Mouse (Mus musculus): Measurements from ENCODE around the gene Mydgf. TPM values are rescaled to one million over a fixed set of nuclear protein-coding genes. Genes with fewer than 3 reads are reported as not detected.

Mydgf gene
- polyA plus RNA-seq, 1 experiment from 2014 or later, result 71.2 TPM

- no peak for DNase-seq (ENCODE audit: low spot score)
- peaks cover 10% of the 10 kb centered on the region; the same call in 1 of the 2 replicates for H3K4me1 ChIP-seq (ENCODE audit: control insufficient read depth, insufficient read depth, low read length)
- no peak overlapping the region for H3K27ac ChIP-seq (ENCODE audit: low read depth, low read length)
- 84% methylated on average over 3 of the region's 3 CpGs for WGBS
- no peak overlapping the region for H3K4me3 ChIP-seq (ENCODE audit: low read depth, low read length)
- no peaks in the 10 kb centered on the region for H3K36me3 ChIP-seq (ENCODE audit: control insufficient read depth, insufficient read depth, low read length)
- no peak overlapping the region for H3K4me2 ChIP-seq (ENCODE audit: low read depth)
- no peaks in the 10 kb centered on the region for H3K9me3 ChIP-seq (ENCODE audit: control insufficient read depth, low read length)
- H3K27me3 ChIP-seq (ENCODE audit: control insufficient read depth, insufficient read depth, low read length), result 0 out of 2 replicates have a peak, but pooled peaks cover 2% of the 10 kb centered on the region
- H3K9ac ChIP-seq (ENCODE audit: low read length), result no peak overlapping the region
- no peak for ATAC-seq (ENCODE audit: insufficient read depth, low FRiP score, low TSS enrichment)
These were observed 19.2 kb downstream of the Mydgf start for GRCm38 (mm10) chr17:56164510-56164909.

GRCm38 (mm10) chr17:56163523-56164102 is 20.1 kb downstream of the Mydgf start:
- Histone ChIP-seq H3K4me1 (ENCODE audit: control insufficient read depth, insufficient read depth, low read length) (peaks cover 10% of the 10 kb centered on the region; the same call in 1 of the 2 replicates), H3K36me3 (ENCODE audit: control insufficient read depth, insufficient read depth, low read length) (no peaks in the 10 kb centered on the region), H3K4me2 (ENCODE audit: low read depth) (no peak overlapping the region), H3K9me3 (ENCODE audit: control insufficient read depth, low read length) (no peaks in the 10 kb centered on the region), H3K27ac (ENCODE audit: low read depth, low read length) (no peak overlapping the region), H3K9ac (ENCODE audit: low read length) (no peak overlapping the region; the same call in 1 of the 2 replicates), H3K27me3 (ENCODE audit: control insufficient read depth, insufficient read depth, low read length) (0 out of 2 replicates have a peak, but pooled peaks cover 2% of the 10 kb centered on the region), H3K4me3 (ENCODE audit: low read depth, low read length) (no peak overlapping the region)
- ATAC-seq (ENCODE audit: insufficient read depth, low FRiP score, low TSS enrichment) (no peak), DNase-seq (ENCODE audit: low spot score) (no peak)
- WGBS, result 87% methylated on average over 6 of the region's 6 CpGs

GRCm38 (mm10) chr17:56162231-56162774 is 21.4 kb downstream of the Mydgf start, which contains the start of gene Tnfaip8l1:
Gene Tnfaip8l1 (plus strand): TSS chr17:56162477.
- 0 out of 2 replicates have a peak within 1 kb of the TSS, but pooled peaks have one; percentile 1 for H3K27ac ChIP-seq (ENCODE audit: low read depth, low read length)
- DNase-seq (ENCODE audit: low spot score), result peak; percentile 93
- peak; percentile 97 for ATAC-seq (ENCODE audit: insufficient read depth, low FRiP score, low TSS enrichment)
- peak within 1 kb of the TSS; percentile 68 for H3K4me2 ChIP-seq (ENCODE audit: low read depth)
- 0 out of 2 replicates have a peak, but pooled peaks cover 2% of the 10 kb centered on the region for H3K27me3 ChIP-seq (ENCODE audit: control insufficient read depth, insufficient read depth, low read length)
- H3K9ac ChIP-seq (ENCODE audit: low read length), result peak within 1 kb of the TSS; percentile 41
- peaks cover 10% of the 10 kb centered on the region; the same call in 1 of the 2 replicates for H3K4me1 ChIP-seq (ENCODE audit: control insufficient read depth, insufficient read depth, low read length)
- no peaks in the 10 kb centered on the region for H3K9me3 ChIP-seq (ENCODE audit: control insufficient read depth, low read length)
- H3K36me3 ChIP-seq (ENCODE audit: control insufficient read depth, insufficient read depth, low read length), result no peaks in the 10 kb centered on the region
- WGBS, result 2% methylated on average over 30 of the region's 30 CpGs
- peak within 1 kb of the TSS; percentile 35 for H3K4me3 ChIP-seq (ENCODE audit: low read depth, low read length)

- no peak for ATAC-seq (ENCODE audit: insufficient read depth, low FRiP score, low TSS enrichment)
- no peak overlapping the region for H3K27ac ChIP-seq (ENCODE audit: low read depth, low read length)
These were observed 24.0 kb downstream of the Mydgf start for GRCm38 (mm10) chr17:56159729-56160128.

GRCm38 (mm10) chr17:56153643-56154042 is 30.1 kb downstream of the Mydgf start:
- peak; percentile 74; the same call in 1 of the 2 replicates for ATAC-seq (ENCODE audit: insufficient read depth, low FRiP score, low TSS enrichment)
- no peak overlapping the region for H3K27ac ChIP-seq (ENCODE audit: low read depth, low read length)

More at GRCm38 (mm10) chr17:56159729-56160128, 24.0 kb downstream of the Mydgf start:
- DNase-seq (ENCODE audit: low spot score), result peak; percentile 83
- no peak overlapping the region for H3K4me3 ChIP-seq (ENCODE audit: low read depth, low read length)
- no peaks in the 10 kb centered on the region for H3K9me3 ChIP-seq (ENCODE audit: control insufficient read depth, low read length)
- 0 out of 2 replicates have a peak, but pooled peaks cover 4% of the 10 kb centered on the region for H3K27me3 ChIP-seq (ENCODE audit: control insufficient read depth, insufficient read depth, low read length)
- no peak overlapping the region for H3K9ac ChIP-seq (ENCODE audit: low read length)
- no peaks in the 10 kb centered on the region for H3K36me3 ChIP-seq (ENCODE audit: control insufficient read depth, insufficient read depth, low read length)
- no peak overlapping the region for H3K4me2 ChIP-seq (ENCODE audit: low read depth)
- peaks cover 7% of the 10 kb centered on the region; the same call in 1 of the 2 replicates for H3K4me1 ChIP-seq (ENCODE audit: control insufficient read depth, insufficient read depth, low read length)
- 5% methylated on average over 9 of the region's 9 CpGs for WGBS

GRCm38 (mm10) chr17:56149897-56150296 is 33.8 kb downstream of the Mydgf start:
- no peak overlapping the region for H3K4me2 ChIP-seq (ENCODE audit: low read depth)
- peaks cover 7% of the 10 kb centered on the region; the same call in 1 of the 2 replicates for H3K4me1 ChIP-seq (ENCODE audit: control insufficient read depth, insufficient read depth, low read length)
- DNase-seq (ENCODE audit: low spot score), result no peak
- peaks cover 33% of the 10 kb centered on the region for H3K27me3 ChIP-seq (ENCODE audit: control insufficient read depth, insufficient read depth, low read length)
- WGBS, result 42% methylated on average over 2 of the region's 2 CpGs
- ATAC-seq (ENCODE audit: insufficient read depth, low FRiP score, low TSS enrichment), result no peak
- H3K4me3 ChIP-seq (ENCODE audit: low read depth, low read length), result no peak overlapping the region
- H3K36me3 ChIP-seq (ENCODE audit: control insufficient read depth, insufficient read depth, low read length), result no peaks in the 10 kb centered on the region
- no peak overlapping the region for H3K27ac ChIP-seq (ENCODE audit: low read depth, low read length)
- H3K9ac ChIP-seq (ENCODE audit: low read length), result no peak overlapping the region
- H3K9me3 ChIP-seq (ENCODE audit: control insufficient read depth, low read length), result no peaks in the 10 kb centered on the region

More at GRCm38 (mm10) chr17:56153643-56154042, 30.1 kb downstream of the Mydgf start:
- H3K27me3 ChIP-seq (ENCODE audit: control insufficient read depth, insufficient read depth, low read length), result peaks cover 20% of the 10 kb centered on the region
- no peak overlapping the region for H3K4me3 ChIP-seq (ENCODE audit: low read depth, low read length)
- 47% methylated on average over 9 of the region's 9 CpGs for WGBS
- H3K36me3 ChIP-seq (ENCODE audit: control insufficient read depth, insufficient read depth, low read length), result no peaks in the 10 kb centered on the region
- H3K4me2 ChIP-seq (ENCODE audit: low read depth), result no peak overlapping the region
- H3K9ac ChIP-seq (ENCODE audit: low read length), result no peak overlapping the region
- no peaks in the 10 kb centered on the region for H3K9me3 ChIP-seq (ENCODE audit: control insufficient read depth, low read length)
- H3K4me1 ChIP-seq (ENCODE audit: control insufficient read depth, insufficient read depth, low read length), result peaks cover 7% of the 10 kb centered on the region; the same call in 1 of the 2 replicates
- peak; percentile 83 for DNase-seq (ENCODE audit: low spot score)

- H3K27me3 ChIP-seq (ENCODE audit: control insufficient read depth, insufficient read depth, low read length), result peaks cover 33% of the 10 kb centered on the region
- peak overlapping the region; percentile 31 for H3K9ac ChIP-seq (ENCODE audit: low read length)
- 0 out of 2 replicates have a peak, but pooled peaks have one; percentile 1 for ATAC-seq (ENCODE audit: insufficient read depth, low FRiP score, low TSS enrichment)
These were observed 34.7 kb downstream of the Mydgf start for GRCm38 (mm10) chr17:56148790-56149618.

GRCm38 (mm10) chr17:56148280-56148679 is 35.4 kb downstream of the Mydgf start:
- DNase-seq (ENCODE audit: low spot score) (no peak), ATAC-seq (ENCODE audit: insufficient read depth, low FRiP score, low TSS enrichment) (no peak)
- no peaks in the 10 kb centered on the region for H3K9me3 ChIP-seq (ENCODE audit: control insufficient read depth, low read length)
- peaks cover 33% of the 10 kb centered on the region for H3K27me3 ChIP-seq (ENCODE audit: control insufficient read depth, insufficient read depth, low read length)
- 0 out of 2 replicates have a peak overlapping the region, but pooled peaks have one; percentile 19 for H3K4me3 ChIP-seq (ENCODE audit: low read depth, low read length)
- H3K4me1 ChIP-seq (ENCODE audit: control insufficient read depth, insufficient read depth, low read length), result no peaks in the 10 kb centered on the region
- H3K36me3 ChIP-seq (ENCODE audit: control insufficient read depth, insufficient read depth, low read length), result no peaks in the 10 kb centered on the region
- WGBS, result 17% methylated on average over 9 of the region's 9 CpGs
- no peak overlapping the region; the same call in 1 of the 2 replicates for H3K9ac ChIP-seq (ENCODE audit: low read length)
- no peak overlapping the region for H3K27ac ChIP-seq (ENCODE audit: low read depth, low read length)
- H3K4me2 ChIP-seq (ENCODE audit: low read depth), result no peak overlapping the region; the same call in 1 of the 2 replicates

More at GRCm38 (mm10) chr17:56148790-56149618, 34.7 kb downstream of the Mydgf start:
- Histone ChIP-seq H3K4me3 (ENCODE audit: low read depth, low read length) (0 out of 2 replicates have a peak overlapping the region, but pooled peaks have one; percentile 19), H3K4me1 (ENCODE audit: control insufficient read depth, insufficient read depth, low read length) (peaks cover 6% of the 10 kb centered on the region; the same call in 1 of the 2 replicates), H3K4me2 (ENCODE audit: low read depth) (peak overlapping the region; percentile 41), H3K27ac (ENCODE audit: low read depth, low read length) (no peak overlapping the region), H3K36me3 (ENCODE audit: control insufficient read depth, insufficient read depth, low read length) (no peaks in the 10 kb centered on the region), H3K9me3 (ENCODE audit: control insufficient read depth, low read length) (no peaks in the 10 kb centered on the region)
- 2% methylated on average over 30 of the region's 30 CpGs for WGBS
- no peak for DNase-seq (ENCODE audit: low spot score)

All from neural tube, embryonic 11.5 days (tissue).